Mouse (Mus musculus): ENCODE measurements around the gene Gnaz. TPM values are rescaled to one million over a fixed set of nuclear protein-coding genes. Genes with fewer than 3 reads are reported as not detected.
A peak's percentile ranks its signal among the peaks of the same experiment; 100 is the strongest.
"Not testable (repeated sequence)": the region's sequence is repeated elsewhere in the genome, so short reads cannot be mapped to it uniquely, and the experiment has no call there.

The Gnaz gene
- polyA plus RNA-seq, 1 experiment from 2014 or later, result 0.76 TPM

- 90% methylated on average over 3 of the region's 3 CpGs for WGBS
- no peak for ATAC-seq (ENCODE audit: insufficient number of reproducible peaks, insufficient read depth, low FRiP score, low read depth)
- Histone ChIP-seq H3K9me3 (ENCODE audit: control insufficient read depth, low read length) (no peaks in the 10 kb centered on the region), H3K4me1 (ENCODE audit: control insufficient read depth in 2 of 2, insufficient read depth in 2 of 2, low read length in 2 of 2) (peaks cover 4 to 6% of the 10 kb centered on the region in 2 experiments; a peak in 2 of 4 replicates), H3K9ac (ENCODE audit: low read length) (no peak overlapping the region), H3K27ac (replicated peaks in 1 of 2; ENCODE audit: control insufficient read depth in 1 of 2, insufficient read depth in 1 of 2, low read depth in 2 of 2, low read length in 2 of 2) (no peak overlapping the region), H3K27me3 (ENCODE audit: control insufficient read depth, insufficient read depth, low read length) (no peaks in the 10 kb centered on the region), H3K4me3 (ENCODE audit: control insufficient read depth in 1 of 2, insufficient read depth in 1 of 2, low read depth in 1 of 2, low read length in 2 of 2) (no peak overlapping the region), H3K36me3 (ENCODE audit: control insufficient read depth, insufficient read depth, low read length) (no peaks in the 10 kb centered on the region), H3K4me2 (ENCODE audit: low read length) (no peak overlapping the region)
Observed at GRCm38 (mm10) chr10:75029677-75030076, 62.7 kb downstream of the Gnaz start.

DNA sequence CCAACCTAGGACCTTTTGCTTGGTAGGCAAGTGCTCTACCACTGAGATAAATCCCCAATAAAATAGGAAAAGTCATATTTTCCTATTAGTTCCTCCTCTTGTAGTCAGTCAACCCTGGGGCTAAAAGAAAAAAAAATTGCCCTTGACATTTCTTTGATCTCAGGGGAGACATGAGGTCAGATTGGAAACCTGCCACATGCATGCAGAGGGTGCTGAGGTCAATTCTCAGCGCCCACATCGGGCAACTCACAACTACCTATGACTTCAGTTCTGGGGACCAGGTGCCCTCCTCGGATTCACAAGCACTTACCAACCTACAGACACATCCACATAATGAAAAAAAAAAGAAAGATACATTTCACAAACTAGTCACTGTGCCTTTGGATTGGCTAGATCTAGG lies 63.3 kb downstream of the Gnaz start:
- 70% methylated on average over 3 of the region's 3 CpGs for WGBS
- H3K27me3 ChIP-seq (ENCODE audit: control insufficient read depth, insufficient read depth, low read length), result no peaks in the 10 kb centered on the region
- H3K36me3 ChIP-seq (ENCODE audit: control insufficient read depth, insufficient read depth, low read length), result no peaks in the 10 kb centered on the region
- H3K4me2 ChIP-seq (ENCODE audit: low read length), result no peak overlapping the region
- H3K9ac ChIP-seq (ENCODE audit: low read length), result no peak overlapping the region
- peaks cover 4 to 6% of the 10 kb centered on the region in 2 experiments; a peak in 2 of 4 replicates for H3K4me1 ChIP-seq (ENCODE audit: control insufficient read depth in 2 of 2, insufficient read depth in 2 of 2, low read length in 2 of 2)
- ATAC-seq (ENCODE audit: insufficient number of reproducible peaks, insufficient read depth, low FRiP score, low read depth), result no peak
- H3K4me3 ChIP-seq (ENCODE audit: control insufficient read depth in 1 of 2, insufficient read depth in 1 of 2, low read depth in 1 of 2, low read length in 2 of 2), result no peak overlapping the region
- H3K27ac ChIP-seq (replicated peaks in 1 of 2; ENCODE audit: control insufficient read depth in 1 of 2, insufficient read depth in 1 of 2, low read depth in 2 of 2, low read length in 2 of 2), result no peak overlapping the region
- no peaks in the 10 kb centered on the region for H3K9me3 ChIP-seq (ENCODE audit: control insufficient read depth, low read length)

DNA sequence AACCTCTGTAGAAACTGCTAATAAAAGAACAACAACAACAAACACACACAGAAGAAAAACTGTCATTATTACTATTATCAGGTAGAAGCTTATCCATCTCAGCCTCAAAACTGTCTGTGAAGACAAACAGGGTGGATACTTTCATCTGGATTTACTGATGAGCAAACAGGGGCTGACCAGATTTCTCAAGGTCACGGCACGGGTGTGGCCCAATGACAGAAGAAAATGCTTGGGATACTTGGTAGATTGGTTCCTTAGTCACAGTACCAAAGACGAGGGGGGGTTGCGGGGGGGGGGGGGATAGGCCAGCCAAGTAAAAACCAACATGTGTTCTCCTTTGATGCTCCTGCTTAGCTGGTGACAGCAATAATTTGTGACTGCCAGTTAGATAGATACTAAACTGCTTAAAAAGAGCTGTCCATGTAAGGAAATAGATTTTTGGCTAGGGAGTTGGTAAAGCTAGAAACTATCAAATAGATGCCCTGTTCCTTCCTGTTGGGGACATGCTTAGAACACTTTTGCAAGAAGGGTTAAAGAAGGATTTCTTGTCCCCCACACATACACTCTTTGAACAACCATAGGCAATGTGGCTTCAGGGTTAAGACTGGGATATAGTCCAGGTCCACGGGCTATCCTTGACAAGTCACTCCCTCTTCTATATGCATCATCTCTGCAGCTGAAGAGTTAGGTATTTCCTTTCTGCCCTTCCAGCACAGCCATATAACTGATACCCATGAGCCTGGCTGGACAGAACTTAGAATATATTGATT lies 64.6 kb downstream of the Gnaz start:
- Histone ChIP-seq H3K4me2 (ENCODE audit: low read length) (no peak overlapping the region), H3K27me3 (ENCODE audit: control insufficient read depth, insufficient read depth, low read length) (no peaks in the 10 kb centered on the region), H3K9me3 (ENCODE audit: control insufficient read depth, low read length) (no peaks in the 10 kb centered on the region), H3K27ac (replicated peaks in 1 of 2; ENCODE audit: control insufficient read depth in 1 of 2, insufficient read depth in 1 of 2, low read depth in 2 of 2, low read length in 2 of 2) (no peak overlapping the region), H3K36me3 (ENCODE audit: control insufficient read depth, insufficient read depth, low read length) (no peaks in the 10 kb centered on the region), H3K4me1 (ENCODE audit: control insufficient read depth in 2 of 2, insufficient read depth in 2 of 2, low read length in 2 of 2) (peaks cover 4 to 6% of the 10 kb centered on the region in 2 experiments; a peak in 2 of 4 replicates), H3K4me3 (ENCODE audit: control insufficient read depth in 1 of 2, insufficient read depth in 1 of 2, low read depth in 1 of 2, low read length in 2 of 2) (no peak overlapping the region), H3K9ac (ENCODE audit: low read length) (no peak overlapping the region)
- 51% methylated on average over 5 of the region's 5 CpGs for WGBS
- no peak for ATAC-seq (ENCODE audit: insufficient number of reproducible peaks, insufficient read depth, low FRiP score, low read depth)

GRCm38 (mm10) chr10:75032395-75032794 lies 65.4 kb downstream of the Gnaz start, which contains the start of gene Rsph14:
Rsph14 (minus strand) TSS chr10:75032586.
- peaks cover 6 to 10% of the 10 kb centered on the region in 2 experiments; a peak in 2 of 4 replicates for H3K4me1 ChIP-seq (ENCODE audit: control insufficient read depth in 2 of 2, insufficient read depth in 2 of 2, low read length in 2 of 2)
- WGBS, result 38% methylated on average over 10 of the region's 10 CpGs
- H3K4me3 ChIP-seq (ENCODE audit: control insufficient read depth in 1 of 2, insufficient read depth in 1 of 2, low read depth in 1 of 2, low read length in 2 of 2), result no peak within 1 kb of the TSS
- H3K9ac ChIP-seq (ENCODE audit: low read length), result no peak within 1 kb of the TSS
- no peak within 1 kb of the TSS for H3K4me2 ChIP-seq (ENCODE audit: low read length)
- no peak within 1 kb of the TSS for H3K27ac ChIP-seq (replicated peaks in 1 of 2; ENCODE audit: control insufficient read depth in 1 of 2, insufficient read depth in 1 of 2, low read depth in 2 of 2, low read length in 2 of 2)
- no peak for ATAC-seq (ENCODE audit: insufficient number of reproducible peaks, insufficient read depth, low FRiP score, low read depth)
- no peaks in the 10 kb centered on the region for H3K9me3 ChIP-seq (ENCODE audit: control insufficient read depth, low read length)
- no peaks in the 10 kb centered on the region for H3K27me3 ChIP-seq (ENCODE audit: control insufficient read depth, insufficient read depth, low read length)
- H3K36me3 ChIP-seq (ENCODE audit: control insufficient read depth, insufficient read depth, low read length), result no peaks in the 10 kb centered on the region

- Histone ChIP-seq H3K36me3 (ENCODE audit: control insufficient read depth, insufficient read depth, low read length) (no peaks in the 10 kb centered on the region), H3K27ac (replicated peaks in 1 of 2; ENCODE audit: control insufficient read depth in 1 of 2, insufficient read depth in 1 of 2, low read depth in 2 of 2, low read length in 2 of 2) (peak within 1 kb of the TSS; percentile 18 to 35; a peak in 1 of 4 replicates), H3K4me3 (ENCODE audit: control insufficient read depth in 1 of 2, insufficient read depth in 1 of 2, low read depth in 1 of 2, low read length in 2 of 2) (peak within 1 kb of the TSS; percentile 45 to 49), H3K27me3 (ENCODE audit: control insufficient read depth, insufficient read depth, low read length) (no peaks in the 10 kb centered on the region), H3K9ac (ENCODE audit: low read length) (peak within 1 kb of the TSS; percentile 60), H3K9me3 (ENCODE audit: control insufficient read depth, low read length) (no peaks in the 10 kb centered on the region), H3K4me1 (ENCODE audit: control insufficient read depth in 2 of 2, insufficient read depth in 2 of 2, low read length in 2 of 2) (peaks cover 8 to 10% of the 10 kb centered on the region in 2 experiments; a peak in 3 of 4 replicates), H3K4me2 (ENCODE audit: low read length) (peak within 1 kb of the TSS; percentile 74)
- peak; percentile 91 for ATAC-seq (ENCODE audit: insufficient number of reproducible peaks, insufficient read depth, low FRiP score, low read depth)
- under 1% methylated on average over 36 of the region's 36 CpGs for WGBS
Observed at GRCm38 (mm10) chr10:75036883-75037379, 70.0 kb downstream of the Gnaz start, which contains the start of gene Rab36. Rab36 (plus strand) TSS chr10:75037058.

GRCm38 (mm10) chr10:75042060-75042459 lies 75.1 kb downstream of the Gnaz start:
- H3K27ac ChIP-seq (replicated peaks in 1 of 2; ENCODE audit: control insufficient read depth in 1 of 2, insufficient read depth in 1 of 2, low read depth in 2 of 2, low read length in 2 of 2); H3K27me3 ChIP-seq (ENCODE audit: control insufficient read depth, insufficient read depth, low read length); H3K4me2 ChIP-seq (ENCODE audit: low read length); ATAC-seq (ENCODE audit: insufficient number of reproducible peaks, insufficient read depth, low FRiP score, low read depth); H3K36me3 ChIP-seq (ENCODE audit: control insufficient read depth, insufficient read depth, low read length); H3K4me1 ChIP-seq (ENCODE audit: control insufficient read depth in 2 of 2, insufficient read depth in 2 of 2, low read length in 2 of 2); H3K9ac ChIP-seq (ENCODE audit: low read length); H3K9me3 ChIP-seq (ENCODE audit: control insufficient read depth, low read length); H3K4me3 ChIP-seq (ENCODE audit: control insufficient read depth in 1 of 2, insufficient read depth in 1 of 2, low read depth in 1 of 2, low read length in 2 of 2): not testable (repeated sequence)
- WGBS, result 4% methylated on average over 1 of the region's 1 CpGs

GRCm38 (mm10) chr10:75044459-75044858 lies 77.5 kb downstream of the Gnaz start:
- no peak for ATAC-seq (ENCODE audit: insufficient number of reproducible peaks, insufficient read depth, low FRiP score, low read depth)
- Histone ChIP-seq H3K36me3 (ENCODE audit: control insufficient read depth, insufficient read depth, low read length) (no peaks in the 10 kb centered on the region), H3K9ac (ENCODE audit: low read length) (no peak overlapping the region), H3K4me1 (ENCODE audit: control insufficient read depth in 2 of 2, insufficient read depth in 2 of 2, low read length in 2 of 2) (no peaks in the 10 kb centered on the region), H3K9me3 (ENCODE audit: control insufficient read depth, low read length) (no peaks in the 10 kb centered on the region), H3K27me3 (ENCODE audit: control insufficient read depth, insufficient read depth, low read length) (no peaks in the 10 kb centered on the region), H3K4me2 (ENCODE audit: low read length) (no peak overlapping the region), H3K27ac (replicated peaks in 1 of 2; ENCODE audit: control insufficient read depth in 1 of 2, insufficient read depth in 1 of 2, low read depth in 2 of 2, low read length in 2 of 2) (no peak overlapping the region), H3K4me3 (ENCODE audit: control insufficient read depth in 1 of 2, insufficient read depth in 1 of 2, low read depth in 1 of 2, low read length in 2 of 2) (no peak overlapping the region)
- WGBS, result 31% methylated on average over 7 of the region's 7 CpGs
